Mouse (Mus musculus) liver, embryonic 16.5 days (tissue): ENCODE results near the gene Pabpc4. TPM values are rescaled to one million over a fixed set of nuclear protein-coding genes. Genes with fewer than 3 reads are reported as not detected.
"Not testable (repeated sequence)": the region's sequence is repeated elsewhere in the genome, so short reads cannot be mapped to it uniquely, and the experiment has no call there.

Experiments used
- ATAC-seq: fragments of 200-750 bp; cut with Nextera tagmentation; 2 replicates; pipeline ENCODE4 v1.8.0; 2017; ENCODE audit warnings: low read depth, mild to moderate bottlenecking, moderate number of reproducible peaks, moderate library complexity
- H3K27ac ChIP-seq: fragments of 300-500 bp; sonication (generic); 2 replicates; pipeline ENCODE4 v1.5.1; 2014; ENCODE audit warnings: mild to moderate bottlenecking, low read length
- H3K27me3 ChIP-seq: fragments of 300-500 bp; sonication (generic); 2 replicates; pipeline ENCODE4 v1.6.1; 2014; ENCODE audit warnings: low read depth, low read length, mixed read lengths; ENCODE audit not compliant: control insufficient read depth, insufficient read depth
- H3K36me3 ChIP-seq: fragments of 300-500 bp; sonication (generic); 2 replicates; pipeline ENCODE4 v1.6.1; 2014; ENCODE audit warnings: mild to moderate bottlenecking; ENCODE audit not compliant: control insufficient read depth, insufficient read depth
- H3K4me1 ChIP-seq: fragments of 300-500 bp; sonication (generic); 2 replicates; pipeline ENCODE4 v1.6.1; 2014; ENCODE audit warnings: low read depth, low read length, mixed read lengths; ENCODE audit not compliant: control insufficient read depth
- H3K4me2 ChIP-seq: fragments of 300-500 bp; sonication (generic); 2 replicates; pipeline ENCODE4 v1.6.1; 2014; ENCODE audit warnings: low read depth, low read length, mixed read lengths
- H3K4me3 ChIP-seq: fragments of 300-500 bp; sonication (generic); 2 replicates; pipeline ENCODE4 v1.5.1; 2014; ENCODE audit warnings: low read depth, mild to moderate bottlenecking, low read length
- H3K9ac ChIP-seq: fragments of 300-500 bp; sonication (generic); 2 replicates; pipeline ENCODE4 v1.6.1; 2014; ENCODE audit warnings: low read depth, low read length
- H3K9me3 ChIP-seq: fragments of 300-500 bp; sonication (generic); replicated peaks from 2 replicates; pipeline ENCODE4 v1.6.1; 2016; ENCODE audit warnings: low read length; ENCODE audit not compliant: control insufficient read depth
- WGBS: fragments of 180-500 bp; shearing (Covaris S2); extraction: QIAGEN DNeasy Blood & Tissue Kit; methylation state at CpG from one replicate; pipeline ENCODE4 v1.1.7; 2014; ENCODE audit not compliant: insufficient replicate concordance; 5-methylcytosine and 5-hydroxymethylcytosine counted together
- polyA plus RNA-seq: library from polyadenylated mRNA; unstranded; fragments of >200 nt; fragmentation: Nextera tagmentation; extraction: Ambion mirVana; gene quantifications from 2 replicates; pipeline ENCODE4 v1.2.1, GENCODE M21; 2015

Pabpc4 gene
- polyA plus RNA-seq, 1 experiment from 2014 or later = 73.8 TPM

DNA sequence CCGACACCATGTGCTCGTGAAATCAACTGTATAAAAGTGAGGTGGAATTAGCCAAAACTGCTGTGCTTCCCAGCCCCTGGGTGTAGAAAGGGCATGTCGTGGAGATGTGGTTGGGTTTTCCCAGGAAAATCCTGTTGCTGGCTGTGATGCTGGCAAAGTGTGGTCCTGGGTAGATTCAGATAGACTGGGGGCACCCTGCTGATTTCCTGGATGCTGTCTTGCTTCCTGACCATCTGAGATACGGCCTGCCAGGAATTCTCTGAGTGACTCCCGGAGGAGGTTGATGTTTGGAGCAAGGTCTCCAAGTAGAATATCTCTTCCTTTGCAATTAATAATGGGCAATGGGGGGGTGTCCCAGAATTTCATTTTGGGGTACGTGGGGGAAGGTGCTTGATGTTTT, 66.8 kb downstream of the Pabpc4 start:
- H3K9ac ChIP-seq = no peak overlapping the region
- no peak for ATAC-seq
- H3K4me1 ChIP-seq = no peaks in the 10 kb centered on the region
- no peak overlapping the region for H3K4me3 ChIP-seq
- no peaks in the 10 kb centered on the region for H3K36me3 ChIP-seq
- no peak overlapping the region for H3K4me2 ChIP-seq
- peaks cover 2% of the 10 kb centered on the region; the same call in 1 of the 2 replicates for H3K9me3 ChIP-seq
- H3K27ac ChIP-seq = no peak overlapping the region
- WGBS = 55% methylated on average over 6 of the region's 6 CpGs
- no peaks in the 10 kb centered on the region for H3K27me3 ChIP-seq

DNA sequence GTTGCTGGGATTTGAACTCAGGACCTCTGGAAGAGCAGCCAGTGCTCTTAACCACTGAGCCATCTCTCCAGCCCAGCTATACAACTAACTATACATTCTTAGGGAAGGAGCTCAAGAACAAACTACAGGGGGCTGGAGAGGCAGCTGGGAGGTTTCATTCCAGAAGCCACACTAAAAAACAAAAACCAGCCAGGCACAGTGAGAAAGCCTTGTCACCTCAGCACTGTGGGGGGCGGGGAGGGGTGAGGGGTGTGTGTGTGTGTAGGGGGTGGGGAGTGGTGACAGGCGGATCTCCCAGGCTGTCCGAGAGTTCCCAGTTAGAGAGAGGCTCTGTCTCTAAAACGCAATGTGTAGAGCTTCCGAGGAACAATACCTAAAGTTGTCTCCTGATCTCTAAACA, 69.2 kb downstream of the Pabpc4 start:
- ATAC-seq = no peak

DNA sequence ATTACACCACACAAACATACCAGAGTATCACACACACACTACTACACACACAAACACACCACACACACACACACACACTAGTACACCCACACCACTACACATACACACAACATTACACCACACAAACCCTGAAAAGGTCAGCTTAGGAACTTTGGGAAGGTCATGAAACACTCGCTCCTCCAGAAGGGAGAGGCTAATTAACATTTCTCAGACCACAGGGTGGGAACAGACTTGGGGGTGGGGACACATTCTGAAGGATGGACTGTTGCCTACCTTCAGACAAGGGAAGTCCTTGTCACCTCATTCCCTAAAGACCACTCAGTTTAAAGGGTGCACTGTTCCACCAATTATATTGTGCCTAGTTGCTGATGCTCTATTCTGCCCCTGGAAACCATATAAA, 69.8 kb downstream of the Pabpc4 start:
- H3K4me2 ChIP-seq, H3K4me1 ChIP-seq, H3K27ac ChIP-seq, H3K9me3 ChIP-seq, H3K4me3 ChIP-seq, ATAC-seq, H3K9ac ChIP-seq, H3K36me3 ChIP-seq, H3K27me3 ChIP-seq: not testable (repeated sequence)
- 60% methylated on average over 1 of the region's 1 CpGs for whole genome bisulfite sequencing

More for the DNA sequence above, 69.2 kb downstream of the Pabpc4 start:
- Histone ChIP-seq H3K4me2 (no peak overlapping the region), H3K9ac (no peak overlapping the region), H3K4me1 (no peaks in the 10 kb centered on the region), H3K36me3 (no peaks in the 10 kb centered on the region), H3K27ac (no peak overlapping the region), H3K27me3 (no peaks in the 10 kb centered on the region), H3K9me3 (peaks cover 2% of the 10 kb centered on the region; the same call in 1 of the 2 replicates), H3K4me3 (no peak overlapping the region)
- WGBS = 69% methylated on average over 5 of the region's 5 CpGs

DNA sequence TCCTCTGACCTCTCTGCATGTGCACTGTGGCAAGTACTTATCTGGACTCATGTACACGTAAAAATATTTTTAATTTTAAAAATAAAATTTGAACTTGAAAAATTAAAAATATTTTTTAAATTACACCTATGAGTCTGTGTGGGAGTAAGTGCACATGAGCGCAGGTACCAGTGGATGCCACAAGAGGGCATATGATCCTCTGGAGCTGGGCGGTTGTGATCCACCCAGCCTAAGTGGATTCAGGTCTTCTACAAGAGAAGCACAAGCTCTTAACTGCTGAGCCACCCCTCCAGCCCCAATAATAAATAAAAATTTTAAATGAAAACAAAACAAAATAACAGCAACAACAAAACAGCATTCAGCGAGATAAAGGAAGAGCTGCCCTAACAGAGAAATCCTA, 71.0 kb downstream of the Pabpc4 start:
- 79% methylated on average over 4 of the region's 4 CpGs for WGBS
- Histone ChIP-seq H3K27ac (no peak overlapping the region), H3K9ac (no peak overlapping the region), H3K4me3 (no peak overlapping the region), H3K36me3 (no peaks in the 10 kb centered on the region), H3K4me1 (no peaks in the 10 kb centered on the region), H3K9me3 (peaks cover 2% of the 10 kb centered on the region; the same call in 1 of the 2 replicates), H3K27me3 (no peaks in the 10 kb centered on the region), H3K4me2 (no peak overlapping the region)
- no peak for ATAC-seq

DNA sequence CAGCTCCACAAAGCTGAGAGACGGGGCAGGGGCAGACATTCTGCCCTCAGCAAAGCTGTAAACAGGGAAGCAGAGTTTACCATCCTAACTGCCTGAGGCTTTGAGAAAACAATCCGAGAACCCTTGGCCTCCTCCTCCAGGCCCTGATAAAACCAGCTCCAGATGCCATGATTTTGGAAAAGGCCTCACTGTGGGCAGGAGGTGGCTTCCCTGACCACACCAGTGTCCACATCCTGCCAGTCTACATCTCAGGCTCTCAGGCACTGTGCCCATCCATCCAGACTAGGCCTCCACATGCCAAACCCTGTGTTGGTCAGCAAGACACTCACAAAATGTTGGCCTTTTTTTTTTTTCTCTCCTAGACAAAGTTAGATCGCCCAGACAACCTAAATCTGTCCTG, 72.0 kb downstream of the Pabpc4 start:
- ATAC-seq = no peak

DNA sequence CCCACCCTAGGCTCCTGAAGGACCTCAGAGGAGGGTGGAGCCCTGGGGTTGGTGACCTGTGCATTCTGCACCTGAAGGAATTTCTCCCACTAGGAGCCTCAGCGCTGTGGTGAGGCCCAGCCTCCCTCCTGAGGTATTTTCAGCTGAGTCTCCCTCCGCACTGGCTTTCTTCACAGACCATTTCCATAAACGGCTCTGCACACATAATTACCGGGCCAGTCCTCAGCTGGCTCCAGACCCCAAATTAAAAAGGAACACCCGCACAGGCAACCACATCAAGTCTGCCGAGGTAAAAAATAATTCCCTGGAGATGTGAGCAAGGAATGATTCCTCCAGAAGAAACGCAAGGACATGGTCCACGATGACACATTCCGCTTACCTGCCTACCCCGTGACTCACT, 73.1 kb downstream of the Pabpc4 start:
- H3K9ac ChIP-seq, H3K27me3 ChIP-seq, H3K9me3 ChIP-seq, H3K4me3 ChIP-seq, H3K4me2 ChIP-seq, H3K27ac ChIP-seq, H3K4me1 ChIP-seq, H3K36me3 ChIP-seq, ATAC-seq: not testable (repeated sequence)
- 72% methylated on average over 10 of the region's 10 CpGs for WGBS

More for the DNA sequence above, 72.0 kb downstream of the Pabpc4 start:
- Histone ChIP-seq H3K4me1 (no peaks in the 10 kb centered on the region), H3K27me3 (no peaks in the 10 kb centered on the region), H3K4me3 (no peak overlapping the region), H3K9ac (no peak overlapping the region), H3K27ac (no peak overlapping the region), H3K36me3 (no peaks in the 10 kb centered on the region), H3K4me2 (no peak overlapping the region), H3K9me3 (peaks cover 2% of the 10 kb centered on the region; the same call in 1 of the 2 replicates)
- WGBS = 48% methylated on average over 3 of the region's 3 CpGs

DNA sequence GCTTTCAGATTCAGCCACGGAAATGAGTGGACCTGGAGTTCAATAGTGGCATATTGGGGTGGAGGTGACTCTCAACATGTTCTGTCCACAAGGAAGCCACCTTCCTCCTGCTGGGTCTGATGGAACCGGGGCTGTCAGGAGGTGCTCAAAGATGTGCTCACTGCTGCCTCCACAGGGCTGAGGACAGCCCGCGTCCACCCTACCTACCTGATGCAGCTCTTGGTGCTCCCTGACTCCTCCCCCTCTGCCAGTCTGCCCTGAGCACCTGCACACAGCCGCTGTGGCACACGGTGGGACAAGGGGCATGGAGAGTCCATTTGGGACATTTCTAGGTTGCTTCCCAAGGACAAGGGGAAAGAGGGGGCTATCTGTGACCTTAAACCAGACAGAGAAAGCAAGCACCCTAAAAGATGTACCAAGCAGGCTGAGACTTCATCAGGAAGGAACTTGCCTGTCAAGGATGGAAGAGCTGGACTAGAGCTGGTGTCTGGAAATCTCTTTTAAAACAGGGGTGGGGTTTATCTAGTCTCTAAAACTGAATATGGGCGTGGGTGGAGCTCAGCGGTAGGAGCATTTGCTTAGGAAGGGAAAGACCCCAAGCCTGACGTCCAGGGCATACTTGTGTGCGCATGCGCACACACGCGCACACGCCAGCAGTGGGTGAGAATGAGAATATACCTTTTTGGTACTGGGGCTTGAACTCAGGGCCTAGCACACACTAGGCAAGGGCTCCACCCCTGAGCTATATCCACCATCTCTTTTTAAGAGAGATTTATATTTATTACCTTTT, 73.8 kb downstream of the Pabpc4 start:
- 55% methylated on average over 14 of the region's 14 CpGs for WGBS

DNA sequence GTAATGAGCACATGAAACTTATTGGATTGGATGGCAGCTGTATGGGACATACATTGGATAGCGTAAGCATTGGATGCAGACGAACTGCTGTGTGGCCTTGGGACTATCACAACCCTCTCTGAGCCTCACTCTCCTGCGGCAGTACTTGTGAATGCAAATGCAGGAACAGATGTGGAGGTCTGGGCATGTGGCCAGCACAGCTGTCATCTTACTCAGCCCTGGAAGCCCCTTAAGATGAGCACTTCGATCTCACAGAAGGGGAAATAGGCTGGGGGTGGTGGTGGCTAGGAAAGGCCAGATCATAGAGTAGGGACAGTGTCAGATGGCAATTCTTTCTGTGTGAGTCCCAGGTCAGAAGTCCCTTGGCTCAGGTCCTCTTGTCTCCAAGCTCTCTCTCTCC, 75.5 kb downstream of the Pabpc4 start:
- peaks cover 27% of the 10 kb centered on the region for H3K27me3 ChIP-seq
- no peak overlapping the region for H3K4me3 ChIP-seq
- no peak for ATAC-seq
- WGBS = 58% methylated on average over 4 of the region's 4 CpGs
- H3K4me1 ChIP-seq = peaks cover 6% of the 10 kb centered on the region
- no peak overlapping the region for H3K4me2 ChIP-seq
- no peaks in the 10 kb centered on the region for H3K36me3 ChIP-seq
- H3K9me3 ChIP-seq = peaks cover 2% of the 10 kb centered on the region; the same call in 1 of the 2 replicates
- no peak overlapping the region for H3K27ac ChIP-seq
- H3K9ac ChIP-seq = no peak overlapping the region

More for the DNA sequence above, 73.8 kb downstream of the Pabpc4 start:
- H3K9me3 ChIP-seq = peaks cover 2% of the 10 kb centered on the region; the same call in 1 of the 2 replicates
- H3K4me1 ChIP-seq = no peaks in the 10 kb centered on the region
- no peak overlapping the region for H3K9ac ChIP-seq
- no peak overlapping the region for H3K4me2 ChIP-seq
- no peak overlapping the region for H3K4me3 ChIP-seq
- peaks cover 10% of the 10 kb centered on the region for H3K27me3 ChIP-seq
- no peak overlapping the region for H3K27ac ChIP-seq
- ATAC-seq = no peak
- H3K36me3 ChIP-seq = no peaks in the 10 kb centered on the region

DNA sequence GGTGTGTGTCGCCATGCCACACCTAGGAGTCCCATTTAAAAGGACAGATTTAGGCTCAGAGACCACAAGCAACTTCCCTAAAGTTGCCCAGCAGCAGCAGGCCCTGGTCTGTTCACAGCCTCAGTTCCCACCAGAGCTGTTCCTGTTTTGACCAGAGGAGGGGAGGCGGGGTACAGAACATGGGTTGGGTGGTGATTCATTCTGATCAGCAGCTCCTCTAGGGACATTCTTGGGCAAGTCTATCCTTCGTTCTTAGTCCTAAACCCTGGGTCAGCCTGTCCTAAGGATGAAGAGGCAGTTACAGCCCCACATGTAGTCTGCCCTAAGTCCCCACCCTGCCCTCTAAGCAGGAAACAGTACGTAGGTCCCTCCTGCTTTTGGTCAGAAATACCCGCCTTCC, 78.1 kb downstream of the Pabpc4 start:
- Histone ChIP-seq H3K9ac (no peak overlapping the region), H3K4me2 (no peak overlapping the region), H3K4me3 (no peak overlapping the region), H3K4me1 (peaks cover 14% of the 10 kb centered on the region), H3K27ac (no peak overlapping the region), H3K27me3 (peaks cover 39% of the 10 kb centered on the region), H3K36me3 (no peaks in the 10 kb centered on the region), H3K9me3 (no peaks in the 10 kb centered on the region)
- 44% methylated on average over 5 of the region's 5 CpGs for WGBS
- no peak for ATAC-seq
